7 mouse cellular contexts compared by ENCODE assay signal in genomic region chrX:159963273-159963672, GRCm38 (mm10). TPM values are rescaled to one million over a fixed set of nuclear protein-coding genes. Genes with fewer than 3 reads are reported as not detected.
DNase-seq lines count a peak whose midpoint lies in the region; ATAC-seq lines count a peak whose summit lies in the region.

No protein-coding gene starts in this region.

- peak; percentile 74 for ATAC-seq in CD4-positive, CD25-positive, alpha-beta regulatory T cell, adult 4 months

- WGBS in large intestine, adult 2 months, result 29% methylated on average over 4 of the region's 4 CpGs

- DNase-seq in Muller cell, postnatal 12 days (ENCODE audit: inconsistent ontology term), result peak; percentile 31
- DNase-seq in cerebellum, postnatal 10 days, result peak; percentile 84 to 87
- peak; percentile 68 to 76 for DNase-seq in heart, postnatal 10 days
- DNase-seq in large intestine, adult 2 months (ENCODE audit: low read depth, low spot score), result peak; percentile 50
- DNase-seq in lung, postnatal 10 days, result peak; percentile 80
- DNase-seq in right cerebral cortex, adult 2 months (ENCODE audit: low spot score in 2 of 2), result peak; percentile 56 to 76

- intact Hi-C loops in heart, postnatal 10 days (cut with DNase I), result loop anchor here (2.0 to 10.0 kb wide), 5 partner anchors 208 to 1072 kb away; partner anchors contain the start of gene Sh3kbp1

RNA-seq across cellular contexts. Expression of gene Map3k15, which starts 25.0 kb away (rescaled TPM):
- polyA plus RNA-seq in CD4-positive, CD25-positive, alpha-beta regulatory T cell, adult 4 months (2017; shearing (Covaris generic)), result under 1 TPM; 0.54 TPM
- total RNA-seq in heart, postnatal 10 days (2021), result under 1 TPM; 0.38 to 0.50 TPM
- 1.0 and 1.2 TPM in 2 replicates for polyA plus RNA-seq in large intestine, adult 2 months (2012; rRNA removed)

Comparison
In these comparisons a context has a peak if more than half of its experiments do, and no peak if none do; other contexts are left out.
1. Peak in every context shown above with its lines: DNase-seq and ATAC-seq.
2. DNase-seq: peak in every context shown above with its lines; median percentile 86 in cerebellum, postnatal 10 days; 80 in lung, postnatal 10 days; 72 in heart, postnatal 10 days; 66 in right cerebral cortex, adult 2 months; 50 in large intestine, adult 2 months; 31 in Muller cell, postnatal 12 days.